28 mouse cellular contexts compared by ENCODE assay signal in the genomic region with DNA sequence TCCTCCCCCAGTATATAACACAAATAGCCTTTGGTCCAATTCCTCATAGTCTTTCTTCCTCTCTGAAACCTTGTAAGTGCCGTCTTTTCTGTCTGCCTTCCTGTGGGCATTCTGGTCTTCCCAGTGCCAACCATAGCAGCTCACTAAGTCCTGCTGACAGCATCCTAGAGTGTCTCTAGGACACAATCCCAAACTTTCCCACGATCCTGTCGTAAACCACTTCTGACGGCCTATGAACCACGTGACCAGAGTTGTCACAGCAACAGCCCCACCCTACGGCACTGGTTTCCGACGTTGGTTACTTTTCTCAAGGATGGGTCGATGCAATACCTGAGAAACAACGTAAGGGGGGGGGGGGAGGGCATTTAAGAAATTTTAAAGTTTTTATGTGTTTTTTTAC. TPM values are rescaled to one million over a fixed set of nuclear protein-coding genes. Genes with fewer than 3 reads are reported as not detected.
"Had no signal": no experiment of that assay in that cellular context is flagged by ENCODE, and none has a peak within 500 bp of the region (broad histone marks: within the 10 kb centered on the region; RNA-seq: fewer than 3 reads in every experiment).

A gene (plus strand): TSS at position 301 of the 400 bp plus-strand sequence.

- H3K4me2 ChIP-seq: liver, embryonic 11.5 days; lung, embryonic 15.5 days; midbrain, embryonic 15.5 days; neural tube, embryonic 12.5 days; neural tube, embryonic 15.5 days; stomach, embryonic 15.5 days had no signal

- DNase-seq: kidney, adult 18-20 months; kidney, adult 9 months; kidney, postnatal 14 days; kidney, postnatal 4 days; left cerebral cortex, postnatal 4 days; liver, postnatal 0 days; lung, postnatal 10 days; lung, postnatal 36 days; retina, postnatal 1 day; right cerebral cortex, postnatal 25 days; spleen, adult 18-20 months; thymus, adult 2 months; thymus, postnatal 14 days had no signal

- H3K9ac ChIP-seq: liver, embryonic 14.5 days; liver, postnatal 0 days; lung, embryonic 15.5 days; midbrain, embryonic 15.5 days; neural tube, embryonic 12.5 days; neural tube, embryonic 15.5 days; stomach, embryonic 15.5 days had no signal

- H3K4me1 ChIP-seq: lung, embryonic 15.5 days; megakaryocyte, embryonic 14.5 days; midbrain, embryonic 10.5 days; midbrain, embryonic 15.5 days; neural tube, embryonic 12.5 days; neural tube, embryonic 15.5 days; stomach, embryonic 15.5 days had no signal

- H3K36me3 ChIP-seq: lung, embryonic 15.5 days; midbrain, embryonic 10.5 days; midbrain, embryonic 15.5 days; neural tube, embryonic 12.5 days; neural tube, embryonic 15.5 days; stomach, embryonic 15.5 days had no signal

- H3K27me3 ChIP-seq: lung, embryonic 15.5 days; midbrain, embryonic 15.5 days; neural tube, embryonic 12.5 days; neural tube, embryonic 15.5 days; stomach, embryonic 15.5 days had no signal

- H3K9me3 ChIP-seq: lung, embryonic 15.5 days; midbrain, embryonic 10.5 days; midbrain, embryonic 15.5 days; neural tube, embryonic 12.5 days; neural tube, embryonic 15.5 days; stomach, embryonic 15.5 days had no signal

- H3K4me3 ChIP-seq: lung, embryonic 15.5 days; megakaryocyte, embryonic 14.5 days; midbrain, embryonic 10.5 days; midbrain, embryonic 15.5 days; neural tube, embryonic 12.5 days; neural tube, embryonic 15.5 days; stomach, embryonic 15.5 days had no signal

- H3K27ac ChIP-seq: liver, embryonic 14.5 days; lung, embryonic 15.5 days; midbrain, embryonic 10.5 days; midbrain, embryonic 15.5 days; neural tube, embryonic 12.5 days; neural tube, embryonic 15.5 days; stomach, embryonic 15.5 days had no signal

- ATAC-seq: liver, postnatal 0 days; midbrain, embryonic 15.5 days had no signal

RNA-seq across cellular contexts. Expression of the gene that starts here (rescaled TPM):
- total RNA-seq: layer of hippocampus, adult 18-20 months; layer of hippocampus, postnatal 14 days; left cerebral cortex, adult 8-10 months; left cerebral cortex, postnatal 14 days; left cerebral cortex, postnatal 4 days had no signal
- polyA plus RNA-seq: kidney, embryonic 16.5 days; limb, embryonic 14.5 days; liver, embryonic 11.5 days; liver, embryonic 14.5 days; liver, postnatal 0 days; lung, embryonic 15.5 days; midbrain, embryonic 10.5 days; midbrain, embryonic 15.5 days; neural tube, embryonic 12.5 days; neural tube, embryonic 15.5 days; stomach, embryonic 15.5 days; thymus, adult 2 months had no signal
